Mouse (Mus musculus) T-helper 17 cell (primary cell): ENCODE data around the gene Ppp4r4.
"Not testable (repeated sequence)": the region's sequence is repeated elsewhere in the genome, so short reads cannot be mapped to it uniquely, and the experiment has no call there.

Source experiments
- in situ Hi-C, 2 experiments: fragments of 300-600 bp; cut with MboI, MseI; formaldehyde crosslinking; loops; 1 replicate in 1 of 2; 2 replicates in 1 of 2; pipeline ENCODE4 v1.15.1; 2025; ENCODE audit warnings: high pct_unique_total_duplicates in 2 of 2

The Ppp4r4 gene

DNA sequence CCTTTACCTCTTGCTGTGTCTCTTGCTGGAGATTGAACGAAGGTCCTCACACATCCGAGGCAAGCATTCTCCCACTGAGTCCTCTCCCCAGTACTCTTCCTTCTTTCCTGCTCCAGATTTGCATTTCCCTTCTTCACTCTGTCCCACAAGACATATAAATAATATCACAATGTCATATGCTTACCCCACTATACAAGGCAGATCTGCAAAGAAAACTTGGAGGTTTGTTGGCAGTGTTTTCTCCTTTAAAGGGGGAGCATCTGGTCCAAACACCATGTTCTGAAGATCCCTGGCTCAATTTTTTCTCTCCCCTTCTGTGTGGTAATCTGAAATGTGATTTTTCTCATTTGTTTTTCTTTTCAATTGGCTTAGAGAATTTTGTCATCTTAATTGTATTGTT is 102.3 kb downstream of the Ppp4r4 start:
- in situ Hi-C loops = no loop called here

DNA sequence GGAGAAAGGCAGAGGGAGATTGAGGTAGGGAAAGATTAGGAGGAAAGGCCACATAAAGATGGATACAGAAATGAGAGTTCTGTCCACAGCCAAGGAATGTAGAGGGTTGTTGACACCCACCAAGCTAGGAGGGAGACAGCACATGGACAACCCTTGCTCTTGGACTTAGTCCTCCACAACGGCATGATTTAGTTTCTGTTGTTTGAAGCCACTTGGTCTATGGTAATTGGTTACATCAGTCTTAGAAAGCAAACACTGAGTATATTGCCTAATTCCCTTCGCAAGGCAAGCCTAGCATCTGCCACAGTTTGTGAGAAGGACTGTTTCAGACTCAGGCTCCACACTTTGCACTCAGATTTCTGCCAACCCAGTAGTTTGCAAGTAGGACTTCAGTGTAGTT is 103.8 kb downstream of the Ppp4r4 start:
- in situ Hi-C loops = no loop called here

DNA sequence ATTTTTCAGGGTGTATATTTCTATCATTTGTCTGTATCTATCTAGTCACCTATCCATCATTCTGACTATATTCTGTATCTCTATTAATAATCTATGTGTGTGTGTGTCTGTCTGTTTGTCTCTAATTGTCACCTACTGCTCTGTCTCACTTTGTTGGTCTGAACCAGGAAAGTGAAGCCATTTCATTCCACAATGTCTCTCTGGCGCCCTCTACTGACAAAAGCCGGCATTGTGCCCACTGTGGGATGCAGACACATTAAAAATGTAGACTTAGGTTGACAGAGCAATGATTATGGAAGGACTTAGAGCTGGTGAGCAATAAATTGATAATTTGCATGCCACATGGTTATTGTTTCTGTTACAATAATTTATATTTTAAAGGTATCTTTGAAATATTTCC is 111.3 kb downstream of the Ppp4r4 start:
- in situ Hi-C loops = no loop called here

DNA sequence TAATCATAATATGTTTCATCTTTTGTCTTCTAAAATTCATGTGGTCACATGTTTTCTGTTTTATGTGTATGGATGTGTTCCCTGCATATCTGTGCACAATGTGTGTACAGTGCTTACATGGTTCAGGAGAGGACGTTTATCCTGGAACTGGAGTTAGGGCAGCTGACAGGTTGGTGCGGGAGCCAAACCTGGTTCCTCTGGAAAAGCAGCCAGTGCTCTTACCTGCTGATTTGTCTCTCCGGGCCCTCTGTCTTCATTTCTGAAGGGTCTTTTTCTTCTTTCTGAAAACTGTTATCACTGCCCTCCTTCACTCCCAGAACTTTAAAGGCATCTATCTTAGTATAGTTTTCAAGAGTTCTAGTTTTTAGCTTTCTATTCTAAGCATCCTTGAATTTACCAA is 111.7 kb downstream of the Ppp4r4 start:
- in situ Hi-C loops = no loop called here

DNA sequence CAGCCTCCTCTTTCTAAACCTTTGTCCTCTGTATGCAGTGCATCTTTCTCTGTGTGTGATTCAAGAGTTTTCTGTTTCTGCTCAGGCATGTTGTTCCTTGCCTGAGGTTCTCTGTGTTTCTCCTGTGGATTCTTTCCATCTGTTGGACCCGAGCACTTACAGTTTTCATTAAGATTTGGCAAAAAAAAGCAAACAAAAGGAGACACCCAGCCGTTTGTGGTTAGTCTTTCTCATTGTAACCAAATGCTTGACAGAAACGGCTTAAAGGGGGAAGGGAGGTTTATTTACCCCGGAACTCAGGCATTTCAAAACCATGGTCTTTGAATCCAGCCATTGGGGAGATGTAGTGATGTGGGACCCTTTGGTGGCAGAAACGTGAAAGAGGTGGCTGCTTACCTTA is 112.5 kb downstream of the Ppp4r4 start:
- in situ Hi-C loops = no loop called here

DNA sequence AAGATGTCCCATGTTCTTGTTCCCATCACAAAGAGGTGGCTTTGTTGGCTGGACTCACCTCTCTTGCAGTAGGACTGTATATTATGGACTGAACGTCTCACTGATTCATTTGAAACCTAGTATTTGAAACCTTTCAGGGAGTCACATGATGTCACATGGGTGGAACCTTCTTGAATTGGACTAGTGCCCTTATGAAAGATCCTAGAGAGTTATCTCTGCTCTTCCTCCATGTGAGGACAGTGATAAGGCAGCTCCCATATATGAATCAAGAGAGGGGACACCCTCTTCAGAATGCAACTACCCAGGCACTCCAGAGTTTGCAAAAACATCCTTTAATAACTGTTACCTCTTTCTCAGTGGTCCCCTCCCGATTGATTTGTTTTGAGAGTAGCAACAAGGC is 114.2 kb downstream of the Ppp4r4 start:
- in situ Hi-C loops = no loop called here

DNA sequence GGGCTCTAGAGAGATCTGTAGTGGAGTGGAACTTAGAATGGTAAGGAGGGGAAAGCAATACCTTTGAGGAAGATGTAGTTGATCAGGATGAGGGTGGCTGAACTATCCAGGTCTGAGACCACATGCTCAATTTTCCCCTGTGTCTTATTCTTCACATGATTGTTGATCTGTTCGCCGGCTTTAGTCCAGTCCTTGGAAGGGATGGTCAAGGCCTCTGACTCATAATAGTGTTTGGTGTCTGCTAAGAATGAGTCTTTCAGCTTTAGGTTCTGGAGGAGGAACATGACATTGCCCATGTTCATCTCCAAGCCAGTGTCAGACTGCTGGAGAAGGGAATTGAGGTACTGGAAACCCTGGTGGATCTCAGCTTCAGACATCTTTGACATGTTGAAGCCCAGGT is 121.8 kb downstream of the Ppp4r4 start:
- in situ Hi-C loops = no loop called here

DNA sequence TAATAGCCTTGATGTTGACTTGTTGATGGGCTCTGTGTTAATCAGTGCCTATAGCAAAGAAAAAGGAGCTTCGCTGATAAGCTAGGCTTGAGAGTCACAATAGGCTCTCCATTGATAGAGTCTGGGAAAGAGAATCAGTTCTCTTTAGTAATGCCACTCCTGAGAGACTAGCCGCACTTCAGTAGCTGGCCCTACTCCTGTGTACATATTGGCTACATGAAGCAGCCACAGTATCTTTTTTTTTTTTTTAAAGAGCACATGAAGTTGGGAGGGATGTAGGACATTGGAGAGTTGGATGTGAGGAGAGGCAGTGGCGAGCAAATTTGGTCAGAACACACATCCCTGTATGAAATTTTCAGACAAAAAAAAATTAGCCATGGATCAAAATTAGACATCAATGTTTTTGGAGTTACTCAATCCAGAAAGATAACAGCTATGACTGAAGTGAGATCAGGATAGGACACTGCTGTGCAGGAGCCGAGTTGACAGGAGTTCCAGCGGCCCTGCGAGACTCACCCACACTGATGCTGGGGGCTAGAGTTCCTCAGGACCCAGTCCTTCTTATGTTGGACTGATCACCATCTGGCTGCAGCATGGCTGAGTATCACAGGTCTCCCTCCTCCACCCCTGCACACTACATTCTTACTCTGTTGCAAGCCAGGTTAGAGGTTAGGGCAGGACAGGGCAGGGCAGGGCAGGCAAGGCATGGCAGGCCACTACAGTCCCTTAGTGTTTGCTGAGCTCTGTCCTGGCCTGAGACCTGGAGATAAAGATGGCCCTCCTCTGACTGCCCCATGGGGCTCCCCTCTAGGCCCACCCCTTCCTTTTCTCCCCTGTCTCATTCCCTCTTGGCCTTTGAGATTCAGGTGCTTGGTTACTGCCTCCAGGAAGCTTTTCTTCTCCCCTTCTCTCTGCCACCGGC is 123.3 kb downstream of the Ppp4r4 start:
- in situ Hi-C loops = no loop called here

DNA sequence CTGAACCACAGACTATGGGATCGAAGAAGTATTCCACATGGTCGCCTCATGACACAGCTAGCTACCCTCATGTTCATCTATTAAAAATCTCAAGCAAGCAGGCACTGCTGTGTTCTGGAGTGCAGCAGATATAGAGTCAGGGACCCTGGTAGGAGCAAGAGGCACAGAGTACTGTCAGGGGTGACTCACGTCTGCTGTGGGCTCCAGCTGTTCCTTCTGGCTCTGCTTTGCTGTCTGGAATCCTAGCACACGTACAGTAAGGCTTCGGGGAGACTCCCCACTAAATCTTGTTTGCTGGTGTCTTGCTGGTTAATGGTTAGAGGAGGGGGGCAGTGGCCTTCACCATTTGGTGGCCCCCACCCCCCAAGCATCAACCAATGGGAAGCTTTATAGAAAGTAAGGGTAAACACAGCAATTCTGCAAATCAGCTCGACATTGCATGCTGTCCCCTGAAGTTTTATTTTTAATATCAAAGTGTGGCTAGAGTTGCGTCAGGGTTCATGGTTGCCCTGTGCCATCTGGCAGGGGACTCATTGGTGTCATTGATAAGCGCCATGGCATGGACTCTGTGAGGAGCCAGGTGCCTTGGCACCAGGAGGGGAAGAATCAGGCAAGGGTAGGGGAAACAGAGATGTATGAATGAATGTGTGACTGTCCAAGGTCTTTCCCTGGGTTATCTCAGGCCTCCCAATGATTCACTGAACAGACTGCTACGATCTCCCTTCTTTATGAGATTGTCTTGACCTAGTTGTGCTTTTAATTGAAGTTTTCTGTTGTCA is 125.0 kb downstream of the Ppp4r4 start, which contains the start of gene Serpina6:
Gene Serpina6, minus strand, starts transcription at position 365 of the 779 bp plus-strand sequence.
- in situ Hi-C loops = no loop called here

DNA sequence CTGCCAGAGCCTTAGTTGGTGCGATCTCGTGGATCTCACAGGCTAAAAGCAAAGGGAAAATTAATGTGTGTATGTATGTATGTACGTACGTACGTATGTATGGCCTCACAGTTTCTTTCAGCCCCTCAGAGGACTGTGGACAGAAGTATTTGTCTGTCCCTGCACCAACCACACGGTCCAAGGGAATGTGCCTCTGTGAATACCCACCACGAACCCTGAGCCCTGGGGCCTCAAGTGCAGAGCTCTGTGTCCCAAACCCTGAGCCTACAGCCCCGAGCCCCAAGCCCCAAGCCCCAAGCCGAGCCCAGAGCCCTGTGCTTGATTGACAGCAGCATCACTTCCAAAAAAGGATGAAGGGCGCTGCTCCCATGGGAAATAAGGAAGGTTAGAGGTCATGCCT is 125.9 kb downstream of the Ppp4r4 start:
- in situ Hi-C loops = no loop called here

DNA sequence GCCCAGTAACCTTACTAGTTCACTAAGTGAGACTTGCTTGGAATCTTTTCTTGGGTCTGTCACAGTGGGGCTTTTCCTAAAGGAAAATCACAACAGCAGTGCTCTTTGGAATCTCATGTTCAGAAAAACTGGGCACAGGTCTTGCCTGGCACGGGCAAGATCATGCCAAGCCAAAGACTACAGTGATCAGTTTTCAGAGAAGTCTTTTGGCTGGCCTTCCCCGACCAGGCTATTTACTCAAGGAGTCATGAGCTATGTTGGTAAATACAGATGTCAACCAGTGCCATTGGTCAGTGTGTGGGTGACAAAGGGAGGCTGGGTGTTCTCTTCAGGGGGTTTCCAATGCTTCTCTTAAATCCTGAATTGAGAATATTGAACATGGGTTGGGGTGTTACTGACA is 127.1 kb downstream of the Ppp4r4 start:
- in situ Hi-C loops = no loop called here

DNA sequence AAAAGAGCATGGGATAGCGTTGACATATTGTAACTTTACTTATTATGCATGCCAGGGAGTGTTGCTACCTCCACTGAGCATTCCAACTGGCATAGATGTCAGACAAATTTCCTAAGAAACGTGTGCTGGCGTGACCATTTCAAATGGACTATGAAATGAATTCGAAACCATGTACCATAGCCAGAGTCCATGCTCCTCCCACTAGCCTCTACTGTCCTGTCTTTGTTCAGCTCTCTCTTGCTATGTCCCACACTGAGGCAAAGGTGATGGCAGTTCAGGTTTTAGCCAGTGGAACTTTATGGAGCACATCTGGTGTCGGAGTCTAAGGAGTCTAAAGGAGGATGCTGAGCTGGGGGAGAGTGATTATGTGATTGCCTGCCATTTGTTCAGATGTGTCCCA is 128.0 kb downstream of the Ppp4r4 start:
- in situ Hi-C loops = no loop called here

DNA sequence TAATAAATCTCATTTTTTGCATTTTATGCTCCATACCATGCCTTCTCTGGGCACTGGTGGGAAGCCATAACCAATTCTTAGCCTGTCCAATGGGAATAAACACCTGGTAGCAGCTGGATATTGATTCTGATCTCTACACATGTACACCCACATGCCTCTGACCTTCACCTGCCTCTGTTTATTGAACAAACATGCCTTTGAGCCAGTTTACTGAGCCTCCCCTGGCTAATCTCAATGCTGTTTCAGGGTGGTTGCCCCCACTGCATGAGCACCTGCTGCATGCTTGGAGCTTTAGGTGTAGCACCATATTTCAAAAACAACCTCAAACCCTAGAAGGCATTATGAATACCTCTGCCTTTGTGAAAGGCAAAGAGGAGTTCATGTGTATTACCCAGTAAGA is 130.0 kb downstream of the Ppp4r4 start:
- in situ Hi-C loops = not testable (repeated sequence)
